Mouse (Mus musculus): Measurements from ENCODE around the gene Zdhhc22. TPM values are rescaled to one million over a fixed set of nuclear protein-coding genes. Genes with fewer than 3 reads are reported as not detected.
A peak's percentile ranks its signal among the peaks of the same experiment; 100 is the strongest.

Zdhhc22 gene
- polyA plus RNA-seq, 1 experiment from 2014 or later = 0.05 TPM

GRCm38 (mm10) chr12:86995931-86996330 lies 5.7 kb upstream of the Zdhhc22 start:
- no peak for DNase-seq (ENCODE audit: low spot score)

GRCm38 (mm10) chr12:86994776-86995175 lies 4.5 kb upstream of the Zdhhc22 start:
- no peak for DNase-seq (ENCODE audit: low spot score)

GRCm38 (mm10) chr12:86994166-86994565 lies 3.9 kb upstream of the Zdhhc22 start:
- no peak for DNase-seq (ENCODE audit: low spot score)

GRCm38 (mm10) chr12:86990755-86991110 lies 503 bp upstream of the Zdhhc22 start:
- DNase-seq (ENCODE audit: low spot score) = no peak

- no peak for DNase-seq (ENCODE audit: low spot score)
Observed at GRCm38 (mm10) chr12:86989378-86989777, 852 bp downstream of the Zdhhc22 start.

GRCm38 (mm10) chr12:86988227-86988626 lies 2.0 kb downstream of the Zdhhc22 start:
- no peak for DNase-seq (ENCODE audit: low spot score)

GRCm38 (mm10) chr12:86986562-86986961 lies 3.7 kb downstream of the Zdhhc22 start:
- no peak for DNase-seq (ENCODE audit: low spot score)

GRCm38 (mm10) chr12:86984194-86984555 lies 6.1 kb downstream of the Zdhhc22 start:
- peak; percentile 10 for DNase-seq (ENCODE audit: low spot score)

GRCm38 (mm10) chr12:86983470-86984193 lies 6.6 kb downstream of the Zdhhc22 start:
- peak; percentile 47 for DNase-seq (ENCODE audit: low spot score)

GRCm38 (mm10) chr12:86981180-86981579 lies 9.1 kb downstream of the Zdhhc22 start:
- no peak for DNase-seq (ENCODE audit: low spot score)

GRCm38 (mm10) chr12:86977833-86978232 lies 12.4 kb downstream of the Zdhhc22 start:
- no peak for DNase-seq (ENCODE audit: low spot score)

GRCm38 (mm10) chr12:86976511-86977168 lies 13.6 kb downstream of the Zdhhc22 start:
- DNase-seq (ENCODE audit: low spot score) = no peak

- DNase-seq (ENCODE audit: low spot score) = no peak
Observed at GRCm38 (mm10) chr12:86975761-86976160, 14.5 kb downstream of the Zdhhc22 start.

GRCm38 (mm10) chr12:86974387-86975288 lies 15.6 kb downstream of the Zdhhc22 start:
- DNase-seq (ENCODE audit: low spot score) = peak; percentile 54

GRCm38 (mm10) chr12:86973706-86974105 lies 16.5 kb downstream of the Zdhhc22 start:
- no peak for DNase-seq (ENCODE audit: low spot score)

GRCm38 (mm10) chr12:86973216-86973615 lies 17.0 kb downstream of the Zdhhc22 start:
- no peak for DNase-seq (ENCODE audit: low spot score)

- no peak for DNase-seq (ENCODE audit: low spot score)
Observed at GRCm38 (mm10) chr12:86971089-86971488, 19.1 kb downstream of the Zdhhc22 start.

- DNase-seq (ENCODE audit: low spot score) = no peak
Observed at GRCm38 (mm10) chr12:86969220-86969601, 21.0 kb downstream of the Zdhhc22 start.

- no peak for DNase-seq (ENCODE audit: low spot score)
Observed at GRCm38 (mm10) chr12:86968468-86969219, 21.6 kb downstream of the Zdhhc22 start.

- DNase-seq (ENCODE audit: low spot score) = no peak
Observed at GRCm38 (mm10) chr12:86965237-86965799, 24.9 kb downstream of the Zdhhc22 start.

Data from thymus, postnatal 0 days (tissue).